Mouse (Mus musculus) CD4-positive, CD25-positive, alpha-beta regulatory T cell, adult 4 months (primary cell): ENCODE data around the gene C1qtnf6. TPM values are rescaled to one million over a fixed set of nuclear protein-coding genes. Genes with fewer than 3 reads are reported as not detected.

ENCODE experiments used
- ATAC-seq: one replicate; pipeline ENCODE4 v1.8.0; 2017
- polyA plus RNA-seq, 2 experiments: library from polyadenylated mRNA; unstranded; fragments of 100-300 nt; shearing (Covaris generic); gene quantifications; one replicate each; pipeline ENCODE4 v1.2.1; 2017

The C1qtnf6 gene
- polyA plus RNA-seq, 2 experiments from 2014 or later: 10.2 to 14.3 TPM

DNA sequence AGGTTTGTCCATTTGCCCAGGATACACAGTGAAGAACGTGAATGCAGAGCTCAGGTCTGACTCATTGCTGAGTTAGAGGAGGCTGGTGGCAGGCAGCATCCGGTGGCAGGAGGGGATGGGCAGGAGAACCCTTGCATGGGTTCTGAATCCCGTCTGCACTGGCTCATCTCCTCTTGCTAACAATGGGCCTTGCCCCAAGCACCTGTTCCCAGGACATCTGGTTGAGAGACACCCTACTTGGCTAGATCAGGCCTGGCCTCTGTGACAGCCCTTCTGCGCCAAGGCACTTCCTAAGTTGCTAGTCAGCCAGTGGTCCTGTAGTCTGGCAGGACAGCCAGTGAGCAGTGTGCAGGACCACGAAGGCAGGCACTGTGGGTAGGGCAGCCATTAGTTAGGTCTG lies 51.7 kb downstream of the C1qtnf6 start:
- peak; percentile 36 for ATAC-seq

DNA sequence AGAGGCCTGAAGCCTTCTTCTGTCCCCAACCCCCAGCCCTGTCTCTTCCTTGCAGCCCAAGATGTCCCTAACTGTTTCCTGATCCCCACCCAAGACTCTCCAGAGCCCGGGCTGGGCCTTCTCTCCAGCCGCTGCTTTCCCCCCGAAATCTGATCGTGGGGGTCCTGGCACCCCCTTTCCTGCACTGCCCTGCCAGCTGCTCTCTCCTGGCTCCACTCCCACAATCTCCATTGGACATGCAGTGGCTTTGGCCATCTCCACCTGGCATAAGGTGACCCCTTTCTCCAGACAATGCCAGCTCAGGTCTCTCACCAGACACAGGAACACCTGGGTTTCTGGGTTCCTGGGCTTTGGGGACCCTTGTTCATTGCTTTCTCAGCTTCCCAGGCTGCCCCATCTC lies 53.1 kb downstream of the C1qtnf6 start:
- ATAC-seq: no peak

DNA sequence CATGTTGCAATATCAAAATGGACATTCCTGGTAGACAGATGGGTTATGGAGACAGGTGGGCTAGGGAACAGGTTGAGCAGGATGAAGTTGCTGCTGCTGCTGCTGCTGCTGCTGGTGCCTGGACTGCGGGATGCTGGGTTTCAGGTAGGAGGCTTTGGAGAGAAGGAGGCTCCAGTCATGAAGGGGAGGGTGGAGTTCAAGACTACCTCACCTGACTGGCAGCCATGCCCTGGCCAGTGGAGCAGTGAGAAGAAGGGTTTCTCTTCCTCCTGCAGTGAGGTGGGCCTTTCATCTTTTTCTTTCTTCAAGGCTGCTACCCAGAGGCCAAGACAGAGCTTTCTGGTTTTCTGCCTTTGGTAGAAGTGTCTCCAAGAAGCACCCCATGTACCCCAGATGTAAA lies 54.3 kb downstream of the C1qtnf6 start:
- no peak for ATAC-seq

DNA sequence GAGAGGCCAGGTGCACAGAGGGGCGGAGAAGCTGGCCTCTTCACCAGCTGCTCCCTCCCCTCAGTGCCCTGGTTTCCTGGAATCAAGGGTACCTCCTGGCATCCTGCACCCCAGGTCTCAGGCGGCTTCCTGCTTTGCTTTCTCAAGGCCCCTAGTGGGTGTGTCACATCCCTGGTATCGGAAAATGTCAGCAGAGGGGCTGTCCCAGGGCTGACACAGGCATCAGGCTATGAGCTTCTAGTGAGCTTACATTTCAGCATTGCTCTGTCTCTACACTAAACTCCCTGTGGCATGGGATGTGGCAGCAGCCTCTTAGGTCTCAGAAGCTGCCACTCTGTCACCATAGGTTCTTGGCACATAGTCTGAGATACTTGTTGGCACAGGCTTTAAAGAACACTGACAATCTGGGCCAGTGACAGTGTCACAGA lies 55.6 kb downstream of the C1qtnf6 start:
- peak; percentile 80 for ATAC-seq

DNA sequence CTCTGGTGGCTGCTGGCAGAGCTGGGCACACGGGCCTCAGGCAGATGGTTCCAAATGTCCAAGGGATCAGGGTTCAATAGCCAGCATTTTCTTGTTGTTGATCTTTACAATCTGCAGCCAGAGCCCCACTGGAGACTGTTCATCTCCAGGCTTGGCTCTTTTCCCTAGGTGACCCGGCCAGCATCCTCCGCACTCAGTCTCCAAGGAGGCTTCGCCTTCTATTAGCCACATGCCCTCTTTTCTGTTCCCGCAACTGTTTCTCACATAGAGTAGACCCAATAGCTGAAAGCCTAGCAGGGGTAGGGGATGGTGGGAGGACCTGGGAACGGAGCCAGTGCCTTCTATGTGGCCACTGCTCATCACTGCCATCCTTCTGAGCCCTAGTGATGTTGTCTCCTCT lies 57.8 kb downstream of the C1qtnf6 start:
- ATAC-seq: no peak

Other genes starting within 250 kb of the C1qtnf6 start
- under 1 TPM in 1 of 2 experiments, not detected in 1; 0.12 TPM for gene Csf2rb2, start 225.7 kb downstream of the C1qtnf6 start, polyA plus RNA-seq
- under 1 TPM; 0.08 to 0.63 TPM for gene Csf2rb, start 205.7 kb downstream of the C1qtnf6 start, polyA plus RNA-seq
- not detected for gene Tex33, start 135.5 kb downstream of the C1qtnf6 start, polyA plus RNA-seq
- 1 to 10 TPM; 1.6 to 2.8 TPM for gene Tst, start 125.5 kb downstream of the C1qtnf6 start, polyA plus RNA-seq
- gene Mpst, start 125.0 kb downstream of the C1qtnf6 start, polyA plus RNA-seq: 1 to 10 TPM; 1.2 to 5.7 TPM
- 1 to 10 TPM; 5.1 to 5.5 TPM for gene Kctd17, start 102.9 kb downstream of the C1qtnf6 start, polyA plus RNA-seq
- gene Tmprss6, start 62.8 kb downstream of the C1qtnf6 start, polyA plus RNA-seq: not detected
- 100 to 1,000 TPM; 529 to 771 TPM for gene Il2rb, start 36.1 kb downstream of the C1qtnf6 start, polyA plus RNA-seq
- gene Sstr3, start 13.3 kb upstream of the C1qtnf6 start, polyA plus RNA-seq: not detected
- 1,000 to 10,000 TPM; 2,983 to 4,093 TPM for gene Rac2, start 41.4 kb upstream of the C1qtnf6 start, polyA plus RNA-seq
- 100 to 1,000 TPM; 299 to 603 TPM for gene Cyth4, start 65.6 kb upstream of the C1qtnf6 start, polyA plus RNA-seq
- gene Elfn2, start 187.4 kb upstream of the C1qtnf6 start, polyA plus RNA-seq: under 1 TPM in 1 of 2 experiments, not detected in 1; 0.10 TPM
- gene Mfng, start 242.1 kb upstream of the C1qtnf6 start, polyA plus RNA-seq: 100 to 1,000 TPM in 1 of 2 experiments, 10 to 100 TPM in 1; 61.3 to 136 TPM